Mouse (Mus musculus) erythroblast, embryonic 14.5 days (primary cell): ENCODE measurements around the gene Mtg2. TPM values are rescaled to one million over a fixed set of nuclear protein-coding genes. Genes with fewer than 3 reads are reported as not detected.

ENCODE experiments used
- H3K27me3 ChIP-seq: 2 replicates; pipeline ENCODE4 v1.6.1; 2012; ENCODE audit warnings: inconsistent platforms; ENCODE audit not compliant: control insufficient read depth
- H3K36me3 ChIP-seq: 2 replicates; pipeline ENCODE4 v1.6.1; 2012; ENCODE audit warnings: mild to moderate bottlenecking, inconsistent platforms; ENCODE audit not compliant: control insufficient read depth
- H3K4me1 ChIP-seq: 2 replicates; pipeline ENCODE4 v1.6.1; 2012; ENCODE audit warnings: inconsistent platforms; ENCODE audit not compliant: control insufficient read depth
- H3K4me3 ChIP-seq: replicated peaks from 2 replicates; pipeline ENCODE3; 2012; ENCODE audit warnings: moderate library complexity, mild to moderate bottlenecking, inconsistent platforms
- H3K9me3 ChIP-seq: 2 replicates; pipeline ENCODE4 v1.6.1; 2012; ENCODE audit warnings: low read length, inconsistent platforms, mixed read lengths; ENCODE audit not compliant: control insufficient read depth
- GATA1 ChIP-seq: IDR thresholded peaks from 2 replicates; pipeline ENCODE4 v1.6.1; 2012; ENCODE audit warnings: low read length, inconsistent platforms, mixed read lengths
- TAL1 ChIP-seq: IDR thresholded peaks from 3 replicates; pipeline ENCODE4 v1.6.1; 2012; ENCODE audit warnings: low read length, inconsistent platforms, mixed read lengths
- polyA plus RNA-seq: library from polyadenylated mRNA; stranded (reverse); fragments of >175 nt; gene quantifications from 2 replicates; pipeline ENCODE4 v1.2.3, GENCODE M21; 2012

The Mtg2 gene
- polyA plus RNA-seq, 1 experiment = 1.0 TPM

DNA sequence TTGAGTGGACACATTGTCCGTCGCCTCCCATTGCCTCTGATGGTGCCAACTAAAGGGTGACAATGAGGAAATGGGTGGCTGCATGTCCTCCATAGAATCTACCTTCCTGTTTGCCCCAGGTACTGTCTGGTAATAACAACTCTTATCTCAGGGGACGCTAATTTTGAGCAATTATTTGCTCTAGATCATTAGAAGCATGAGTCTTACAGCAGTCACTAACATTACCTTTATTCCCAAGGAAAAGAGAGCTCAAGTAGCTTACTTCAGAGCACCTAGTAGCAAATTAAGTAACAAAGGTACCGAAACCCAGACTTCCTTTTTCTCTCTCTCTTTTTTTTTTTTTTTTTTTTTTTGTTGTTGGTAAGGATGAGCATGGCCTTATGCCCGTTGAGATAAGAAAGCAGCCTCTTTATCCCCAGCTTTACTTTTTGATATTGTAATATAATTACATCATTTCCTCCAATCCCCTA lies 49.9 kb downstream of the Mtg2 start:
- Histone ChIP-seq H3K27me3 (peaks cover 24% of the 10 kb centered on the region), H3K9me3 (no peaks in the 10 kb centered on the region), H3K4me1 (peaks cover 49% of the 10 kb centered on the region), H3K36me3 (peaks cover 9% of the 10 kb centered on the region), H3K4me3 (peak overlapping the region; percentile 86)
- TF ChIP-seq TAL1 (no peak), GATA1 (no peak)

DNA sequence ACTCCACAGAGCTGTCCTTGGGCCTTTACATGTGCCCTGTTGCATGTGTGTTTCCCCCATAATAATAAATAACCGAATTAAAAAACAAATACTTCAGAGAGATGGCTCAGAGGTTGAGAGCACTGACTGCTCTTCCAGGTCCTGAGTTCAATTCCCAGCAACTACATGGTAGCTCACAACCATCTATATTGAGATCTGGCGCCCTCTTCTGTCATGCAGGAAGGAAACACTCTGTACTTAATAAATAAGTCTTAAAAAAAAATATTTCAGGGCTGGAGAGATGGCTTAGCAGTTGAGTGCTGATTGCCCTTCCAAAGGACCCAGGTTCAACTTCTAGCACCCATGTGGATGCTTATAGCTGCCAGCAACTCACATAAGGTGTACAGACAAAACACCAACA lies 53.8 kb downstream of the Mtg2 start:
- peaks cover 9% of the 10 kb centered on the region for H3K36me3 ChIP-seq

DNA sequence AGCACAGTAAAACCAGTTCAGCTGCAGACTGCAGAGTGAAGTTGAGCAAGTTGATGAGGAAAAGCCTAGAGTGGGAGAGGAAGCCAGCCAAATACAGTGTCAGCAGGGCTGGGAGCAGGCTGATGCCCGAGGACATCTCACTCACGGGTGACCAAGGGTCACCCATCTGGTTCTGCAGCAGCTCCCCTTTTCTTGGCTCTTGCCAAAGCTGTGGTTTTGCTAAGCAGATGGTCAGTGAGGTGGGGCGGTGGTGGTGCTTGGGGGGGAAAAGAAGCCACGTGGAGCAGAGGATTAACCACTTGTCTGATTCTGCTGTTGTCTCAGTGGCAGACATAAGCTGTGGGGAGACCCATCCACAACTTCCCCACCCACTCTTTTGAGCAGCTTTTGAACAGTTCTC lies 55.8 kb downstream of the Mtg2 start:
- Histone ChIP-seq H3K4me3 (no peak overlapping the region), H3K9me3 (no peaks in the 10 kb centered on the region), H3K4me1 (no peaks in the 10 kb centered on the region; the same call in 1 of the 2 replicates), H3K27me3 (no peaks in the 10 kb centered on the region), H3K36me3 (peaks cover 9% of the 10 kb centered on the region)
- no peak for TF ChIP-seq GATA1
- TF ChIP-seq TAL1 = no peak

More for the DNA sequence above, 53.8 kb downstream of the Mtg2 start:
- Histone ChIP-seq H3K4me1 (peaks cover 15% of the 10 kb centered on the region), H3K9me3 (no peaks in the 10 kb centered on the region), H3K27me3 (no peaks in the 10 kb centered on the region), H3K4me3 (no peak overlapping the region)
- TF ChIP-seq GATA1 (no peak), TAL1 (no peak)

DNA sequence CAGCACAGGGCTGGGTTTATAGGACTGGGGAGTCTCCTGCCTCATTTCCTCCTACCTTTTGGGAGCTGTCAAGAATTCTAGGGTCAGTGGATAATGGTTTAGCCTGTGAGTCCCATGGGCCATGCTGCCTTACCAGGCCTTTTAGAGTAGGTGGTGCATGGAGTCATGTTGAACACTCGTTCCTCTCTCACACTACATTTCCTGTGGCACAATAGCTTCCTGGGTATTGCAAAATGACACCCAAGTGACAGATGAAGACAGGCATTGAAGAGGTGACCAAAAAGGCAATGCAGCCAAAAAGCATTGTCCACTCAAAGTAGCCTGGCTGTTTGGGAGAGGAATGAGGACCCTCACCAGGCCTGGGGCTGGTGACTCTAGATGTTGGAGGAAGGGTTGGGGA lies 57.3 kb downstream of the Mtg2 start:
- no peak overlapping the region for H3K4me3 ChIP-seq

DNA sequence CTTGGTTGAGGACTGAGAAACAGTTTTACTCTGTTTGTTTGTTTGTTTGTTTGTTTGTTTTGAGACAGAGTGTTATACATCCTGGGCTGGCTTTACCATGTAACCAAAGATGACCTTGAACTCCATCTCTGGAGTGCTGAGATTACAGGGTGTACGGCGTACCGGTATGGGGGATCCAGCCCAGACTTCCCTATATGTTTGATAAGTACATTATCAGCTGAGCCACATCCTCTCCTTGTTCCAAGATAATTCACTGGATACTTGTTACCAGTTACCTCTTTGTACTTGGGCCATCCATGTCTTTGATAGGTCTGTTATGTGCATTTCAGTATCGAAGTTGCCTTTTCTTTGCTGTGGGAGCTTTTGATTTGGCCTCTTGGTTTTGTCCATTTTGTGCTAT lies 62.8 kb downstream of the Mtg2 start:
- Histone ChIP-seq H3K9me3 (no peaks in the 10 kb centered on the region), H3K4me1 (peaks cover 21% of the 10 kb centered on the region), H3K36me3 (peaks cover 7% of the 10 kb centered on the region), H3K27me3 (no peaks in the 10 kb centered on the region), H3K4me3 (no peak overlapping the region)
- TF ChIP-seq TAL1 = no peak
- TF ChIP-seq GATA1 = no peak

More for the DNA sequence above, 57.3 kb downstream of the Mtg2 start:
- H3K27me3 ChIP-seq = no peaks in the 10 kb centered on the region
- no peak for TF ChIP-seq GATA1
- TF ChIP-seq TAL1 = no peak
- no peaks in the 10 kb centered on the region for H3K9me3 ChIP-seq
- peaks cover 9% of the 10 kb centered on the region for H3K36me3 ChIP-seq
- peaks cover under 1% of the 10 kb centered on the region for H3K4me1 ChIP-seq

DNA sequence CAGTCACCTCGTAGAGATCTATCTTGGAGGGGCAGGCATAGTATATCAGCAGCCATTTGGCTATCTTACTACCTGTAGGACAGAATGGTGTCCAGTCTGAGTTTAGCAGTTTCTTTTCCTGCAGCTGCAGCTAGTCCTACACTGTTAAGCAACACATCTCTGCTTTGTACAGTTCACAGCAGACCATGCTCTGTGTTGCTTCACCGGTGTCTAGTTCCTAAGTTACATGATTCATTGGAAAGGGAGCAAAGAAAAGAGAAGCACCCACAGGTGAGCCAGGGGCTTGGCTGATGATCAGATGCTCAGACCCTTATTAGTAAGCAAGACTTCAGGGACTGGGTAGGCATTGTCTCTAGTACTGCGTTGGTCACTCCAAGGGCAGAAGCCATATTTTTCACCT lies 63.5 kb downstream of the Mtg2 start:
- Histone ChIP-seq H3K9me3 (no peaks in the 10 kb centered on the region), H3K27me3 (no peaks in the 10 kb centered on the region), H3K4me3 (no peak overlapping the region), H3K4me1 (peaks cover 21% of the 10 kb centered on the region), H3K36me3 (peaks cover 14% of the 10 kb centered on the region)
- no peak for TF ChIP-seq TAL1
- no peak for TF ChIP-seq GATA1

DNA sequence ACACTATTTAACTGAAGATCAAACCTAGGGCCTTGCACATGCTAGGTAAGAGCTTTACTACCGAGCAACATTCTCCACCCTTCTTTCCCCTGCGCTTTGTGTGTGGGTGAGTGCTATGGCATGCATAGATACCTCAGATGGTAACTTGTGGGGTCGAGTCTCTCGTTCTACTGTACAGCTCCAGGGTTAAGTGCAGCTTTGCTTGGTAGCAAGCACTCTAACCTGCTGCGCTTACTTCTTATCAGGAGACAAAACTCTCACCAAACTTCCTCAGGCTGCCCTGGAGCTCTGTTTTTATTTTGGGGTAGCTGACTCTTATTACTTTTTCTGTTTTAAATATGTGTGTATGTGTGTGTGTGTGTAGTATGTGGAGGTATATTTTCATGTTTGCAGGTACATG lies 65.0 kb downstream of the Mtg2 start:
- peaks cover 21% of the 10 kb centered on the region for H3K4me1 ChIP-seq

More for the DNA sequence above, 65.0 kb downstream of the Mtg2 start:
- H3K9me3 ChIP-seq = no peaks in the 10 kb centered on the region
- no peak overlapping the region for H3K4me3 ChIP-seq
- no peaks in the 10 kb centered on the region for H3K27me3 ChIP-seq
- no peak for TF ChIP-seq GATA1
- no peak for TF ChIP-seq TAL1
- peaks cover 24% of the 10 kb centered on the region for H3K36me3 ChIP-seq

Other genes starting within 250 kb of the Mtg2 start
- gene Taf4, start 93.9 kb upstream of the Mtg2 start, polyA plus RNA-seq = 2.2 and 2.6 TPM in 2 replicates
- 2.3 and 2.5 TPM in 2 replicates for gene Lsm14b, start 45.6 kb upstream of the Mtg2 start, polyA plus RNA-seq
- gene Psma7, start 28.2 kb upstream of the Mtg2 start, polyA plus RNA-seq = 6.1 and 6.3 TPM in 2 replicates
- gene Ss18l1, start 28.1 kb upstream of the Mtg2 start, polyA plus RNA-seq = 0.01 and 0.07 TPM in 2 replicates
- not detected in 2 replicates for gene Hrh3, start 33.9 kb downstream of the Mtg2 start, polyA plus RNA-seq
- 0.76 and 1.2 TPM in 2 replicates for gene Osbpl2, start 48.7 kb downstream of the Mtg2 start, polyA plus RNA-seq
- gene Adrm1, start 100.9 kb downstream of the Mtg2 start, polyA plus RNA-seq = 69.4 and 72.6 TPM in 2 replicates
- gene Lama5, start 155.3 kb downstream of the Mtg2 start, polyA plus RNA-seq = 0.08 and 0.14 TPM in 2 replicates
- 41.7 and 141 TPM in 2 replicates for gene Rps21, start 186.8 kb downstream of the Mtg2 start, polyA plus RNA-seq
- 0.77 and 1.2 TPM in 2 replicates for gene Cables2, start 202.9 kb downstream of the Mtg2 start, polyA plus RNA-seq
- not detected in 2 replicates for gene Rbbp8nl, start 219.3 kb downstream of the Mtg2 start, polyA plus RNA-seq